Mouse (Mus musculus): Measurements from ENCODE around the gene Ldhd. TPM values are rescaled to one million over a fixed set of nuclear protein-coding genes. Genes with fewer than 3 reads are reported as not detected.

Gene Ldhd
- total and polyA plus RNA-seq, 3 experiments: 0.04 TPM; not detected in 2

- DNase-seq (ENCODE audit: low read depth, low spot score): peak; percentile 57
- H3K4me3 ChIP-seq (ENCODE audit: control insufficient read depth in 1 of 2, insufficient read depth in 1 of 2, low read depth in 2 of 2, low read length in 2 of 2): no peak overlapping the region
- no peak overlapping the region for H3K27ac ChIP-seq (ENCODE audit: control insufficient read depth, low read depth, low read length)
- no peaks in the 10 kb centered on the region for H3K9me3 ChIP-seq (replicated peaks; ENCODE audit: insufficient read depth, low read length)
- TF ChIP-seq UBTF (IDR thresholded peaks at IDR 0.05; ENCODE audit: borderline replicate concordance, insufficient read depth, low read depth, low read length): no peak
- peak; percentile 67 for TF ChIP-seq RAD21 (IDR thresholded peaks at IDR 0.05; ENCODE audit: low read depth, low read length)
- TF ChIP-seq KAT2A (conservative IDR thresholded peaks at IDR 0.05; ENCODE audit: low read depth, low read length): no peak
- TF ChIP-seq SMC3 (IDR thresholded peaks at IDR 0.05; ENCODE audit: low read depth, low read length): peak; percentile 43; the same call in 1 of the 2 replicates
- TF ChIP-seq CTCF (IDR thresholded peaks at IDR 0.05 in 2 of 3, conservative IDR thresholded peaks at IDR 0.05 in 1 of 3; ENCODE audit: control insufficient read depth in 1 of 3, insufficient read depth in 1 of 3, low read depth in 2 of 3, low read length in 3 of 3, poor library complexity in 1 of 3, severe bottlenecking in 1 of 3): peak; percentile 70 to 87 (median 79)
- TF ChIP-seq ZC3H11A (IDR thresholded peaks at IDR 0.05; ENCODE audit: low read depth, low read length): peak; percentile 44
- no peak for TF ChIP-seq ZNF384 (IDR thresholded peaks at IDR 0.05; ENCODE audit: low read depth, low read length)
- TF ChIP-seq MYB (IDR thresholded peaks at IDR 0.05; ENCODE audit: low read depth, low read length): no peak
- H3K36me3 ChIP-seq (ENCODE audit: control insufficient read depth in 1 of 2, insufficient read depth in 2 of 2, low read length in 2 of 2): no peaks in the 10 kb centered on the region; a peak in 1 of 4 replicates
- no peak overlapping the region for H3K9ac ChIP-seq (ENCODE audit: control insufficient read depth, low read depth, low read length, poor library complexity, severe bottlenecking)
- no peaks in the 10 kb centered on the region for H3K27me3 ChIP-seq (ENCODE audit: control insufficient read depth in 1 of 2, insufficient read depth in 2 of 2, low read length in 2 of 2)
- no peaks in the 10 kb centered on the region for H3K79me2 ChIP-seq (ENCODE audit: control insufficient read depth, insufficient read depth, low read length, poor library complexity)
- peaks cover 0 to 7% of the 10 kb centered on the region in 2 experiments; a peak in 2 of 4 replicates for H3K4me1 ChIP-seq (ENCODE audit: control insufficient read depth in 1 of 2, insufficient read depth in 2 of 2, low read length in 2 of 2)
Measured at GRCm38 (mm10) chr8:111676237-111676636, 46.1 kb upstream of the Ldhd start.

DNA sequence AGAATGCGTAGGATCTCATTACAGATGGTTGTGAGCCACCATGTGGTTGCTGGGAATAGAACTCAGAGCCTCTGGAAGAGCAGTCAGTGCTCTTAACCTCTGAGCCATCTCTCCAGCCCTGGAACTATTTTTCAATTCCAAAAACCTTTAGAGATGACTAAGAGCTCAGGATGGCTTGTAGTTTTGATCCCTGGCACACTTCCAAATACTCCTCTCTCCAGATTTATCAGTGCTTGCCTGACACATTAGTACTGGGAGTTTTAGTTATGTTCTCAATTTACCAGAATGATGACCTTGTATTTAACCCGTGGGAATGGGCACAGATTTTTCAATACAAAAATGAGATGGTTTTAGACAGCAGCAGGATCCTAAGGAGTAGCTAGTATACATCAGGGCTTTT lies 36.6 kb upstream of the Ldhd start:
- no peak overlapping the region for H3K9ac ChIP-seq (ENCODE audit: control insufficient read depth, low read depth, low read length, poor library complexity, severe bottlenecking)
- H3K4me1 ChIP-seq (ENCODE audit: control insufficient read depth in 1 of 2, insufficient read depth in 2 of 2, low read length in 2 of 2): no peaks in the 10 kb centered on the region
- no peak overlapping the region for H3K27ac ChIP-seq (ENCODE audit: control insufficient read depth, low read depth, low read length)
- TF ChIP-seq GATA1 (IDR thresholded peaks at IDR 0.05; ENCODE audit: low read depth, low read length): no peak
- TF ChIP-seq EP300 (IDR thresholded peaks at IDR 0.05; ENCODE audit: low read depth in 1 of 2, low read length in 2 of 2): no peak
- TF ChIP-seq ZNF384 (IDR thresholded peaks at IDR 0.05; ENCODE audit: low read depth, low read length): no peak
- TF ChIP-seq MYB (IDR thresholded peaks at IDR 0.05; ENCODE audit: low read depth, low read length): no peak
- H3K36me3 ChIP-seq (ENCODE audit: control insufficient read depth in 1 of 2, insufficient read depth in 2 of 2, low read length in 2 of 2): peaks cover 0 to 12% of the 10 kb centered on the region in 2 experiments; a peak in 2 of 4 replicates
- DNase-seq (ENCODE audit: low read depth, low spot score): no peak
- no peaks in the 10 kb centered on the region for H3K27me3 ChIP-seq (ENCODE audit: control insufficient read depth in 1 of 2, insufficient read depth in 2 of 2, low read length in 2 of 2)
- no peaks in the 10 kb centered on the region for H3K79me2 ChIP-seq (ENCODE audit: control insufficient read depth, insufficient read depth, low read length, poor library complexity)
- no peaks in the 10 kb centered on the region for H3K9me3 ChIP-seq (replicated peaks; ENCODE audit: insufficient read depth, low read length)
- H3K4me3 ChIP-seq (ENCODE audit: control insufficient read depth in 1 of 2, insufficient read depth in 1 of 2, low read depth in 2 of 2, low read length in 2 of 2): no peak overlapping the region

GRCm38 (mm10) chr8:111662473-111662872 lies 32.3 kb upstream of the Ldhd start:
- no peak overlapping the region for H3K27ac ChIP-seq (ENCODE audit: control insufficient read depth, low read depth, low read length)
- peaks cover 2 to 21% of the 10 kb centered on the region in 2 experiments for H3K4me1 ChIP-seq (ENCODE audit: control insufficient read depth in 1 of 2, insufficient read depth in 2 of 2, low read length in 2 of 2)
- H3K4me3 ChIP-seq (ENCODE audit: control insufficient read depth in 1 of 2, insufficient read depth in 1 of 2, low read depth in 2 of 2, low read length in 2 of 2): no peak overlapping the region
- peaks cover 3% of the 10 kb centered on the region; the same call in 1 of the 2 replicates for H3K79me2 ChIP-seq (ENCODE audit: control insufficient read depth, insufficient read depth, low read length, poor library complexity)
- H3K9me3 ChIP-seq (replicated peaks; ENCODE audit: insufficient read depth, low read length): no peaks in the 10 kb centered on the region
- peak; percentile 78 for TF ChIP-seq RAD21 (IDR thresholded peaks at IDR 0.05; ENCODE audit: low read depth, low read length)
- peak; percentile 91 for TF ChIP-seq SMC3 (IDR thresholded peaks at IDR 0.05; ENCODE audit: low read depth, low read length)
- no peak for TF ChIP-seq GABPA (IDR thresholded peaks at IDR 0.05; ENCODE audit: low read depth, low read length)
- TF ChIP-seq ZC3H11A (IDR thresholded peaks at IDR 0.05; ENCODE audit: low read depth, low read length): peak; percentile 64; the same call in 1 of the 2 replicates
- TF ChIP-seq BHLHE40 (IDR thresholded peaks at IDR 0.05; ENCODE audit: borderline replicate concordance, low read depth, low read length): no peak
- TF ChIP-seq CTCF (IDR thresholded peaks at IDR 0.05 in 2 of 3, conservative IDR thresholded peaks at IDR 0.05 in 1 of 3; ENCODE audit: control insufficient read depth in 1 of 3, insufficient read depth in 1 of 3, low read depth in 2 of 3, low read length in 3 of 3, poor library complexity in 1 of 3, severe bottlenecking in 1 of 3): peak; percentile 82 to 87 (median 84)
- DNase-seq (ENCODE audit: low read depth, low spot score): peak; percentile 78
- no peak overlapping the region for H3K9ac ChIP-seq (ENCODE audit: control insufficient read depth, low read depth, low read length, poor library complexity, severe bottlenecking)
- no peaks in the 10 kb centered on the region for H3K27me3 ChIP-seq (ENCODE audit: control insufficient read depth in 1 of 2, insufficient read depth in 2 of 2, low read length in 2 of 2)
- H3K36me3 ChIP-seq (ENCODE audit: control insufficient read depth in 1 of 2, insufficient read depth in 2 of 2, low read length in 2 of 2): peaks cover 0 to 19% of the 10 kb centered on the region in 2 experiments; a peak in 2 of 4 replicates

Data from MEL (cell line).